Mouse (Mus musculus) ES-E14 (cell line): ENCODE measurements at regions not wholly inside any gene's neighbourhood (a gene's known extent, or its start where the extent isn't known, plus 50 kb on each side); places are given as distances from the start of the nearest gene placed in this dataset.

Experiments
- CHD2 ChIP-seq: IDR thresholded peaks from 2 replicates; pipeline ENCODE4 v1.6.1; 2014; ENCODE audit warnings: mild to moderate bottlenecking, low read depth, low read length, inconsistent platforms
- ZNF384 ChIP-seq: IDR thresholded peaks from 2 replicates; pipeline ENCODE4 v1.6.1; 2012; ENCODE audit warnings: low read depth, low read length, inconsistent platforms

DNA sequence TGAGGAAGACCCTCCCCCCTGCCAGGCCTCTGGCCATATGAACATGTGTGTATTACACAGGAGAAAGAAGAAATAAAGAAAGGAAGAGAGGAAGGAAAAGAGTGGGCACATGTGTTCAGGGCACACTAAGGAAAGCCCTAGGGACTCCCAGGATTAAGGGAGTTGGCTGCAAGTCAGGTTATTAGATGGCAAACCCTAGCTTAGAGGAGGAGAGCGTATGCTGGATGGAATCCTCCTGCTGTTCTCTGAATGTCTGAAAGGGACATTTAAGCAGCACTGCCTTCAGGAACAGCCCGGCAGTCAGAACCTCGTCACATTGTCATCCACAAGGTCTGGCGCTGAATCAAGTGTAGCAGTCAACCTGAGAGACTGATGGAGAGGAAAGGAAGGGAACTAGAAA lies 98.1 kb upstream of the Ppp1r26 start:
- TF ChIP-seq CHD2, result no peak
- TF ChIP-seq ZNF384, result no peak
